Mouse (Mus musculus) cortical plate, adult 2 months (tissue): ENCODE measurements around the gene Defb22.

Source experiments
- CTCF ChIP-seq: fragments of 200-500 bp; IDR thresholded peaks from 2 replicates; pipeline ENCODE4 v1.5.1; 2011; ENCODE audit warnings: mild to moderate bottlenecking, control low read depth, low read length; ENCODE audit not compliant: insufficient read depth; ENCODE audit errors: extremely low read depth
- POLR2A ChIP-seq: fragments of 200-500 bp; IDR thresholded peaks from 2 replicates; pipeline ENCODE4 v1.6.1; 2011; ENCODE audit warnings: mild to moderate bottlenecking, low read length, control low read depth; ENCODE audit not compliant: insufficient read depth; ENCODE audit errors: extremely low read depth

- TF ChIP-seq CTCF (no peak), POLR2A (no peak)
These were observed 10.9 kb upstream of the Defb22 start for GRCm38 (mm10) chr2:152500863-152501229.
